Mouse (Mus musculus) frontal cortex, adult (tissue): ENCODE results near the gene Tmem107.
"Not testable (repeated sequence)": the region's sequence is repeated elsewhere in the genome, so short reads cannot be mapped to it uniquely, and the experiment has no call there.

Source experiments
- ATAC-seq: cut with Nextera tagmentation; 2 replicates; pipeline ENCODE4 v1.9.2; 2017; ENCODE audit warnings: mild to moderate bottlenecking, moderate library complexity, mixed read lengths; ENCODE audit not compliant: low TSS enrichment

The Tmem107 gene

GRCm38 (mm10) chr11:69093856-69094255, 23.2 kb downstream of the Tmem107 start:
- ATAC-seq, result not testable (repeated sequence)

- ATAC-seq, result peak; percentile 58
Observed at GRCm38 (mm10) chr11:69094697-69095429, 24.3 kb downstream of the Tmem107 start, which contains the start of gene Per1. Gene Per1, plus strand, starts transcription at chr11:69095217.

- no peak for ATAC-seq
Observed at GRCm38 (mm10) chr11:69095511-69096231, 25.1 kb downstream of the Tmem107 start.

GRCm38 (mm10) chr11:69096360-69096986, 25.9 kb downstream of the Tmem107 start:
- no peak for ATAC-seq

- peak; percentile 12; the same call in 1 of the 2 replicates for ATAC-seq
Observed at GRCm38 (mm10) chr11:69096987-69097900, 26.6 kb downstream of the Tmem107 start.

- ATAC-seq, result no peak
Observed at GRCm38 (mm10) chr11:69098039-69098761, 27.6 kb downstream of the Tmem107 start.

- 0 out of 2 replicates have a peak, but pooled peaks have one; percentile 10 for ATAC-seq
Observed at GRCm38 (mm10) chr11:69098762-69099091, 28.1 kb downstream of the Tmem107 start.

- no peak for ATAC-seq
Observed at GRCm38 (mm10) chr11:69099177-69099914, 28.7 kb downstream of the Tmem107 start.

- ATAC-seq, result peak; percentile 47
Observed at GRCm38 (mm10) chr11:69099915-69100345, 29.3 kb downstream of the Tmem107 start.

GRCm38 (mm10) chr11:69100639-69101360, 30.2 kb downstream of the Tmem107 start:
- no peak for ATAC-seq

- ATAC-seq, result no peak
Observed at GRCm38 (mm10) chr11:69101604-69102402, 31.2 kb downstream of the Tmem107 start.

GRCm38 (mm10) chr11:69102403-69102725, 31.8 kb downstream of the Tmem107 start:
- ATAC-seq, result no peak

GRCm38 (mm10) chr11:69103121-69103520, 32.5 kb downstream of the Tmem107 start:
- ATAC-seq, result no peak

- ATAC-seq, result no peak
Observed at GRCm38 (mm10) chr11:69103531-69104435, 33.2 kb downstream of the Tmem107 start.

- no peak for ATAC-seq
Observed at GRCm38 (mm10) chr11:69104487-69104886, 33.9 kb downstream of the Tmem107 start.

- no peak for ATAC-seq
Observed at GRCm38 (mm10) chr11:69105227-69105626, 34.6 kb downstream of the Tmem107 start.

GRCm38 (mm10) chr11:69105796-69106195, 35.2 kb downstream of the Tmem107 start:
- ATAC-seq, result no peak

GRCm38 (mm10) chr11:69106299-69106698, 35.7 kb downstream of the Tmem107 start:
- ATAC-seq, result no peak
